Mouse (Mus musculus) cerebellum, postnatal 36 days (tissue): ENCODE data around the gene Kif26a.

Experiments used
- DNase-seq, 2 experiments: peaks; one replicate each; pipeline ENCODE4 v3.0.0; 2021 to 2022; ENCODE audit warnings: mixed read lengths in 2 of 2

Kif26a gene

GRCm38 (mm10) chr12:112170671-112171574 lies 24.9 kb downstream of the Kif26a start:
- no peak for DNase-seq

DNA sequence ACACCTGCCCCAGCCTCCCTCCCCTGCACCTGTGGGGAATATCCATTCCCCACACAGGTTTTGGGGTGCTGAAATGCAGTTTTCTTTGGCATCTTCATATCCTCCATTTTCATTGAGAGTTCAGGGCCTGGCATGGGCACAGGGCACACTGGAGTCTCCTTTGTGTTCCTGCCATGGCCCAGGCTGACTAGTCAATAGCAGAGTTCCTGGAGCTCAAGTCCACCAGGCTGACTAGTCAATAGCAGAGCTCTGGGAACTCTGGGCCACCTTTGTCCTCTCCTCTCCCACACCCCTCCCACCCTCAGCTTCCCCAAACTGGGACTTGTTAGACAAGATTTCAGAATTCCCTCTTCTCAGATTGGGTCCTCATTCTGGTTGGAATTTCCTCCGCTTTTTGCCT lies 25.6 kb downstream of the Kif26a start:
- no peak for DNase-seq

- DNase-seq, result no peak
These were observed 26.2 kb downstream of the Kif26a start for GRCm38 (mm10) chr12:112172214-112172613.

GRCm38 (mm10) chr12:112177679-112178078 lies 31.7 kb downstream of the Kif26a start:
- no peak for DNase-seq

- DNase-seq, result no peak
These were observed 33.7 kb downstream of the Kif26a start for GRCm38 (mm10) chr12:112179687-112180086.

- DNase-seq, result no peak
These were observed 36.1 kb downstream of the Kif26a start for GRCm38 (mm10) chr12:112181921-112182608.

GRCm38 (mm10) chr12:112182609-112182955 lies 36.6 kb downstream of the Kif26a start:
- no peak for DNase-seq

DNA sequence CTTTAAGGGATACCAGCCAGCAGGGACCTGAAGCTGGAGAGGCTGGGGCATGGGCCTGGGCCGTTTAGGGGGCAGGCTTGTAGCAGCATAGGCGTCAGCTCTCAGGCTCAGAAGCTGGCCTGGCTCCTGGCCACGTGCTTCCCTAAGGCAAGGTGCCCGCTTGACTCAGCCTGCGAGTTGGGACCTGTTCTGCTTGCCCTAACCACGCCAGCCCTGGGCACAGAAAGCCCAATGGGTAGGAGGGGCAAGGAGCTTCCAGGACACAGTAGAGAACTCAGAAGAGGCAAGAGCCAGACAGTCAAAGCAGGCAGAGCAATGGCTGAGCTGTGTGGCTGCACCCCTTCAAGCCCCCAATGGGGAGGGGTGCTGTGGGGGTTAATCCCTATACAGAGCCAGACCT lies 37.7 kb downstream of the Kif26a start:
- DNase-seq, result peak in 1 of 2 experiments; percentile 9

- DNase-seq, result no peak
These were observed 38.4 kb downstream of the Kif26a start for GRCm38 (mm10) chr12:112184390-112184789.

DNA sequence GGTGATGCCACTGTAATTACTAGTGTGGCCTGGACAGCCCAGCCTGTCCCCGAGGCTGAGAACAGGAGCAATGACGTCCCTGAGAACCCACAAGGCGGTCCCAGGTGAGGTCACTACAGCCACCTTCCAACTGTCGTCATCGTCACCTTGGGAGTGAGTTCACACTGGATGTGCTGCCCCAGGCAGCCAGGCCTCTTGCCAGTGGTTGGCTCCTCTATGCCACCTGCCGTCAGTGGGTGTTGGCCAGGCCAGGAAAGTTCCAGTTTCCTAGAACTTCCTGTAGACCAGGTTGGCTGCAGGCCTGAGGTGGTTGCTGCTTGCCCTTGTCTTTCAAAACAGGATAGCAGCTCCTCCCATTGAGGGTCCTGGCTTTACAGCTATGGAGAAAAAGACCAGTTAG lies 40.9 kb downstream of the Kif26a start:
- no peak for DNase-seq

DNA sequence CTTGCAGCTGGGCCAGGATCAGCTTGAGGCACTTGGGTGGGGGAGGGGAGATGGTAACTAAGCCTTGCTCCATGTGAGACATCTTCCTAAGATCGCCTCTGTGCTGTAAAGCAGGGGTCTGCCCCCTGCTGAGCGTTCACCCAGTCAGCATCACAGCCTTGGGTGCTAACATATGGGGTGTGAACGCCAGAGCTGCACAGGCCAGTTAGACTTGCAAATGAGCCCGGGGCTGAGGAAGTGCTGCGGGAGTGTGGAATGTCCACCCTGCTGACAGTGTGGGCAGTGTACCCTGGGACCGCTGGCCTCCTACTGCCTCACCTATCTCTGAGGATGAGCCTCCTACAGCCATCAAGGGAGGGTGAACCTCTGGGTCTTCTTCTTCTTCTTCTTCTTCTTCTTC lies 45.7 kb downstream of the Kif26a start:
- no peak for DNase-seq

DNA sequence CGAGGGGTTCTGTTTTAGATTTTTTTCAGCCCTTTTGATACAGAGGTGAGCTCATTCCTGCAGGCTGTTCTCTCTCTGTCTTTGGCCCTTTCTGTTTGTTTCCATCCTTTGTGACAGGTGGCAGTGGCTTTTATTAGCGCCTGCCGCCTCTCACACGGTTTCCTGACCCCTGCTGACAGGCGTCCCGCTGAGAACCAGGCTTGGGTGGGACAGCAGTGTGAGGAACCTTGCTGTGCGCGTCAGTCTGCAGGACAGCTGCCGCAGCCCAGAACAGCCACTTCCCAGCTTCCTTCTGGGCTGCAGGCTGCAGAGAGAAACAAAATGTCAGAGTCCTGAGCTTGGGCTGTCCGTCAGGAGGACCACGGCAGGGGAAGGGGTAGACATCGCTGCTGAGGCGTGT lies 49.0 kb downstream of the Kif26a start:
- DNase-seq, result no peak

DNA sequence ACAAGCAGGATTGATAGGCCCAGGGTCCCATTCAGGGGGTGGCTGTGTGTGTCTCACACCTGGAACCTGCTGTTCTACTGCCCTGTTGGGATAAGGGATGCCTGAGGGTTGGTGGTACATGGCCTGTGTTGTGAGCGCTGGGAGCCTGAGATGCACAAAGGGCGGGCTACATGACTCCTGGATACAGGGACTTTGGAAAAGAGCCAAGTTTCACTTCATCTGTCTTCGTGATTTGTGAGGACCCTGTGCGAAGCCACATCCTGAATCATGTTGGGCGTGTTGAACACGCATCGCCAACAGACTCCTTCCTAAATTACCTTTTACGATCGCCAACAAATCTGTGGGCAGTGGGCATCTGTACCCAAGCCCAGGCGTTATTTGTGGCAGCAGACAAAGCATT lies 50.6 kb downstream of the Kif26a start:
- DNase-seq, result no peak

- DNase-seq, result no peak
These were observed 53.4 kb downstream of the Kif26a start for GRCm38 (mm10) chr12:112199363-112199762.

DNA sequence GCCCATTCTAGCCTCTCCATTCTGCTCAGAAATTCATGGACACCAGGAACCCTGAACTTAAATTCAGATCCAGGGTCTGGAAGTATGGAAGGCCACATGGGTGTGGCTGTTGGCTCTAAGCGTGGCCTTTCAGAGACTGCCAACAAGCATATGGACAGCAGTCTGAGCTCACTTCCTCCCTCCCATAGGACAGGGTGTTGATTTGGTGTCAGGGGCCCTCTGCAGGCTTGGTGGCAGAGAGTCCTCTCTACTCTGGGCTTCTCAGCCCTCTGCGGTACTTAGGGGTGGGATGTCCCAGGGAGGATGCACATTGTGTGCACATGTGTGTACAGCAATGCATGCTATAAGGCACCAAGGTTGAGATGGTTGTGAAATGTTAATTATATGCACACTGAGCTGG lies 54.0 kb downstream of the Kif26a start:
- DNase-seq, result no peak

DNA sequence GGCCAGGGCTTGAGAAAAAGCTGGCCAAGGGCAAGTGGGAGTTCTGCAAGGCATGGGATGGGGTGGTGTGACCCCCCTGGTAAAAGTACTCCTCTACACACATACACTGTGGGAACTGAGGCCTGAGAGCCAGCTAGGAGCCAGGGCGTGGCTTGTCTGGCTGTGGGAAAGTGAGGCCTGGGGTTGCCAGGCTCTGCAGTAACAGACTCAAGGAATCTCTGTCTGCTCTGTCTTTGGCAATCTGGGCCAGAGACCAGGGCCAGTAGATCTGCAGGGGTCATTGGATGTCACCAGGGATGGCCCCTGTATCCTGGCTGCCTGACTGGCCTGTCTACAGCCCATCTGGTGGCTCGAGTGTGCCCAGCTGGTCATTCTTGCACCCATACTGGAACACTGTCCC lies 61.2 kb downstream of the Kif26a start:
- DNase-seq, result no peak

- no peak for DNase-seq
These were observed 61.7 kb downstream of the Kif26a start for GRCm38 (mm10) chr12:112207734-112208133.

DNA sequence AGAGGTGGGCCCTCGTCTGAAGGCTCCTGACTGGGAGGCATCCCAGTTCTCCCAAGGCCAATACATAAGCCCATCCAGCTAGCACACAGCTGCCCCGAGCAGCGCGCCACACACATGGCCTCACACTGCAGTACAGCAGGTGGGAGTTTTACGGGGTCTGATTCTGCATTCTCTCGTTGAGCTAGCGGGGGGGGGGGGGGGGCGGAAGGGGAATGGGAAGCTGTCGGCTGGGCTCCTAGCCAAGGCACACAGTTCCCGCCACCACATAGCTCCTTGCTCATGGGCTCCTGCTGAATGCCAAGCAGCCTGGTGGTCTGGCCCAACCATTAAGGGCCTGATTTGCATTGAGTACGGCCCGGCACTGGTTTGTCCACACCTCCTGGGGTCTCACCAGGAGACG lies 64.6 kb downstream of the Kif26a start:
- DNase-seq, result no peak

GRCm38 (mm10) chr12:112214441-112214857 lies 68.4 kb downstream of the Kif26a start:
- DNase-seq, result no peak

DNA sequence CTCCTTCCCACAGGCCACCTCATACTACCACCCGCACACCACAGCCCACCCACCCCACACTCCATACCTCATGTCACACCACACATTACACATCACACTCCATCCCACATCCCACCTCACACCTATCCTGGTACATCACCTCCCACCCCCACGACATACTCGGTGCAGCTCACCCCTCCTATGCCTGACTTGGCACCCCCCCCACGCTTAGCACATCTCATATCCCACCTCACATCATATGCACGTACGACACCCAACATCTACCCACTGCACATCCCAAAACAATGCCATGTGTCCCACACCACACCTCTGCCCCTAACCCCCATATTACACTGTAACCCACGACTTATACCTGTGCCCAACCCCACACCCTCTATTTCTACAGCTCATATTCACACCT lies 69.5 kb downstream of the Kif26a start:
- DNase-seq, result no peak

DNA sequence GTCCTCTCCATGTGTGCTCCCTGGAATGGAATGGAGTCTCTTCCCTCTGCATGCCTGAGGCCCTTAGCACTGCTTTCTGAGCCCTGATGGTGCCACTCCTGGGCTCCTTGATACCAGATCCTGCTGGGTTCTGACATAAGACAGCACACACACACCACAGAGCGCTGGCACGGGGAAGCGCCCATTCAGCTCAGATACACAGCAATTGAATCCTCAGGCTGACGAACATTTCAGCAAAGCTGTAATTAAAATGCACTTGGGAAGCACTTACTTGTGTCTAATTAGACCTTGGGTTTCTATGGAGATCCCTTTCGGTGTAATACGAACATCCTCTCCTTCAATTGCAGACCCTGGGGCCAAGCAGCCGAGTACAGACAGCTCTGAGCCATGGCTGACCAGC lies 71.0 kb downstream of the Kif26a start:
- DNase-seq, result no peak

- DNase-seq, result no peak
These were observed 71.7 kb downstream of the Kif26a start for GRCm38 (mm10) chr12:112217681-112218080.

GRCm38 (mm10) chr12:112221290-112221689 lies 75.3 kb downstream of the Kif26a start:
- no peak for DNase-seq

GRCm38 (mm10) chr12:112221754-112222439 lies 75.9 kb downstream of the Kif26a start:
- no peak for DNase-seq
